Mouse (Mus musculus): ENCODE data around the gene Fmo2.

Fmo2 gene

GRCm38 (mm10) chr1:162897838-162898811, at the start of gene Fmo2:
Gene Fmo2 (minus strand): TSS chr1:162898726.
- peak; percentile 59 for DNase-seq

DNA sequence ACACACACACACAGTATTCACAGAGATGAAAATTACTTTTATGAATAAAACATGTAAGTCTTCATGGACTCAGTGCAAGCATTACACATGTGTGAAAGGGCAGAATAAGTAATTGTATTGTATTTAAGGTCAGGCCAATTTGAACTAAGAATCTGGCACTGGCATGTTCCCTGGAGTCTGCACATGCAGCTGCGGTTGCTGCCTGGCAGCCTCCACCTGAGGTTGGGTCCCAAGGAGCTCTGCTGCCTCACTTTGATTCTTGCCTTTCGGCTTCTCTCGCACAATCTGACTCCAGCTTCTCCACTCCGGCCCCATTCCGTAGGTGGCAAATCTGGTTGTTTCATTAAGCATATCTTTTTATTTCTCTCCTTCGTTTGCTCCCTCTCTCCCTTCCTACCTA, 49.4 kb upstream of the Fmo2 start:
- DNase-seq, result no peak

- no peak for DNase-seq
These were observed 48.5 kb upstream of the Fmo2 start for GRCm38 (mm10) chr1:162946837-162947558.

- no peak for DNase-seq
These were observed 45.2 kb upstream of the Fmo2 start for GRCm38 (mm10) chr1:162943700-162944099.

- DNase-seq, result peak; percentile 28
These were observed 40.3 kb upstream of the Fmo2 start for GRCm38 (mm10) chr1:162938696-162939351.

- DNase-seq, result no peak
These were observed 39.6 kb upstream of the Fmo2 start for GRCm38 (mm10) chr1:162937970-162938695.

DNA sequence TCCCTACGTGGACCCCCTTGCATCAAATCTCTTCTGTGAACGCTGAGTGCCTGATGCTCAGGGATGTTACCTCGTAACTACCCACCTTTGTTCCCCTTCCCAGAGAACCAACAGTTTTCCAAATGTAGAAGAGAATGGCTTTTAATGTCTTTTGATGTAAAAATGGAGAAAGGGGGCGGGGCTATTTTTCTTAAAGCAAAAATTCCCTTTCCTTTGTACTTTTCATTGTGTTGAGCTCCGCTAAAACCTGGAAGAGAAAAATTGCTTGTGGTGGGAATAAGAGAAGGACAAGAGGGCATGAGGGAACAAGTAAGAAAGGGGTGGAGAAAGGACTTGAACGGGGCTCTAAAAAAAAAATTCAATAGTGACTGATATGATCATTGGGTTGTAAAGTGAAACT, 38.9 kb upstream of the Fmo2 start, which contains the start of gene Fmo6:
Gene Fmo6, minus strand, starts transcription at position 101 of the 400 bp plus-strand sequence.
- no peak for DNase-seq

DNA sequence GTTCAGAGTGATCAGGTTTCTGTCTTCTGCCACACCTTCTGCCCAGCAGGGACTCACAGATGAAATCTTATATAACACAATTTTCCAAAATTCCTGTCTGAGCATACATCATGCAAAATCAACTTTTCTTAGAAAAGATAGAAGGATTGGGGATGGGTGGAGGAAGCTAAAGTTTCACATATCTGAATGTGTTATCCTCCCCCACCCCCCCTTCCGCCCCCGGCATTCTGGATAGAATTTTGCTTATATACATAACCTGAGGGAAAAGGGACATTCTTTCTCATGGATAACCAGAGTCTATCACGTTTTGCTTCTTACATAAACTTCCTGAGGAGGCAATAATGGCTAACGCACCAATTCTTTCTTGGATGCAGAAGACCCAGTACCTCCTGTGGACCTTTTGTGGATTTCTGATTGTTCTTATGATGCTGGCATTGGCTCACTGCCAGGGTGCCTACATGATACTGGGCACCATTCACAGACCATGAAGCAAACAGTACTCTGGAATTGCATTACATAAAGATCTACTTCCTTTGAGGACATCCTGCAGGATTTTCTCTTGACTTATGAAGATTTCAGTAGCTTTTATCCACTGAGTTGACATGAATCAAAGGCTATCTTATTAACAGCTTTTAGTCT, 36.0 kb upstream of the Fmo2 start:
- no peak for DNase-seq

GRCm38 (mm10) chr1:162932386-162932785, 33.9 kb upstream of the Fmo2 start:
- peak; percentile 10 for DNase-seq

GRCm38 (mm10) chr1:162931880-162932279, 33.4 kb upstream of the Fmo2 start:
- DNase-seq, result no peak

DNA sequence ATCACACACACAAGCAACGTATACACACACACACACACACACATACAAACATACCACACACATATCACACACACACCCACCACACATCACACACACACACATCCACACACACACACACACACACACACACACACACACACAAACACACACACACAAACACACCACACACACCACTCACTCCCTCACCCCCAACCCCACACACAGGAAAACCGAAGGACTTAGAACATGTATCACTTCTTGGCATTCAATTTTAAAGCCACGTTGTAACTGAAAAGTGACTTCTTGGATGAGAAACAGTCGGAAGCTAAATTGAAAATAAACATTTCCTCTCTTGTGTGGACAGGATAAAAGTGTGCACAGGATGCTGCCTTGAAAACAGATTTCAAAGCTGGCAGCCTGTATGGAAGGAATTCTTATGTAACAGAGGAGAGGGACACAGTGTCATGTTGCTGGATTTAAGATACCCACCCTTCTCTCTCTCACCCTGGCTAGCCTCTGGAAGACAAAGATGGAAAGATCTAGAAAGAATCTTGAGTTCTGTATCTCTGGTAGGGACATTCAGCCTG, 32.9 kb upstream of the Fmo2 start:
- no peak for DNase-seq

GRCm38 (mm10) chr1:162930631-162931030, 32.1 kb upstream of the Fmo2 start:
- no peak for DNase-seq

GRCm38 (mm10) chr1:162929146-162929545, 30.6 kb upstream of the Fmo2 start:
- DNase-seq, result no peak

DNA sequence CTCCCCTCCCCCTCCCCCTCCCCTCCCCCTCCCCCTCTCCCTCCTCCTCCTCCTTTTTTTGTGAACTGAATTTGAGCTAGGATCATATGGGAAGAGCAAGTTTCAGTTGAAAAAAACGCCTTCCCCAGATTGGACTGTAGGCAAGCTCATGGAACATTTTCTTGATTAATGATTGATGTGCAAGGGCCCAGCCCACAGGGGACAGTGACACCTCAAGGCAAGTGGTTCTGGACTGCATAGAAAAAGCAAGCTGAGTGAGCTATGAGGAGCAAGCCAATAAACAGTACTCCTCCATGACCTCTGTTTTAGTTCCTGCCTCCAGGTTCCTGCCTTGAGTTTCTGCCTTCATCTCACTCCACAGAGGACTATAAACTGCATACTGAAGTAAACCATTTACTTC, 26.6 kb upstream of the Fmo2 start:
- DNase-seq, result no peak

- no peak for DNase-seq
These were observed 18.1 kb upstream of the Fmo2 start for GRCm38 (mm10) chr1:162916661-162917060.

GRCm38 (mm10) chr1:162914932-162915556, 16.5 kb upstream of the Fmo2 start:
- DNase-seq, result no peak

DNA sequence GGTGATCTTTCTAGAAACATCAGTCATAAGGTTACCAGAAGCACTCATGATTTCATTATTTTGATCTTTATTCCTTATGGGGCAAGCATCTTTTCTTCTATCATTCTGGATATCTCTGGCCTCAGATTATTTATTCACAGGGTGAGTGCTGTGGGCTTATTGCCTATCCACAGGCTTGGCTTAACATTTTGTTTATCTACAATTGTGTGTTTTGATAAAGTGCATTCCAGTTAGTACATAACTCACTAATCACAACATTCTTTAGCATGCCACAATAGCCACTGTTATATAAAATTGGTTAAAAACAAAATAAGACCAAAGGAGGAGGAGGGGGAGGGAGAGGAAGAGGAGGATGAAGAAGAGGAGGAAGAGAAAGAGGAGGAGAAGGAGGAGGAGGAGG, 13.6 kb upstream of the Fmo2 start:
- DNase-seq, result no peak

DNA sequence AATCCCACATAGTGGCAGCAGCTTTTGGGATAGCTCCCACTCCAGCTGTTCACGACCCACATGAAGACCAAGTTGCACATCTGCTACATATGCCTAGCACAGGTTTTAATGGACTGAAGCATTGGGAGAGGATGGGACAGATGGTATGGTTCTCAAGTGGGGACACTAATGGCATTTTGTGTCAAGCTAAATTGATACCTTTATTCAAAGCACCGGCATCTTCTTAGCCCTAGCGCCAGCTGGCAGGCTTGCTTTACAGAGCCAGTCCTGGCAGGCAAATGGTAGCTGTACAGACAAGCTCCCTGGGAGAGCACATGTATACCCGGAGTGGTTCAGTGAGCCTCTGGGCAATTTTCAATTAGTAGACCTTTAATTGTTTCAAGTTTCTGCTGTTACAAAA, 3.4 kb upstream of the Fmo2 start:
- no peak for DNase-seq

DNA sequence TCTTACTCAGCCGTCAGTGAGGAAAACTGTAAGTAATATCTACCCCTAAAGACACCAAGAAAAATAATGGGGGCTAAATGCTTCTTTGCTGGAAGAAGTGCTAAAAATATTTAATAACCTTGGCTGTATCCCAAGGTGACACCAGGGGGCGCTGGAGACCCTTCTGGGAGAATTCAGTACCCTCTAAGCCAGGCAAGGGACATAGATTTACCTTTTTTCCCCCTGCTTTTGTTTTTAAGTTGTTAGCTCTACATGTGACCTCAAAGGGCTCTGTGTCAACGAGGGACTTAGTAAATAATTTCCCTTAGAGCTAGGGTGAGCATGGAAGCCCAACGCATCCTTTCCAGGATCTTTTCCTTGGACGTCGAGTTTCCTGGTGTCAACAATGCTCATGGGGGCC, 2.6 kb downstream of the Fmo2 start:
- peak; percentile 48 for DNase-seq

DNA sequence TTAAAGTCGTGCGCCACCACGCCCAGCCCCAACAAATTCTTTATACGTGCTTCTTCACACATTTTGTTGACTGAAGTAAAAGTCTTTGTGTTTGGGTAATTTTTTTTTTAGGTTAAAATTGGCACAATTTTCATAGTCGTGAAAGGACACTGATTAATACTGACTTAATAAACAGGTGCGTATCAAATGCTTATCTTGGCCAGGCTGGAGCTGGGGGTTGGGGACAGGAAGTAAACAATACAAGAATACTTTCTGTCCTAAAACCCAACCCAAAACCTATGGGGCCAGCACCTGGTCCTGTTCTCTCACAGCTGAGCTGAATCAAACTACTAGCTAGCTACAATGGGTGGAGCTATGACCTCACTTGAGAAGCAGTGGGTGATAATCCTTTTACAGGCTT, 5.5 kb downstream of the Fmo2 start:
- no peak for DNase-seq

GRCm38 (mm10) chr1:162891980-162892451, 6.5 kb downstream of the Fmo2 start:
- peak; percentile 32 for DNase-seq

Measured in kidney, adult 11 months (tissue).